Mouse (Mus musculus): ENCODE measurements around the gene Postn. TPM values are rescaled to one million over a fixed set of nuclear protein-coding genes. Genes with fewer than 3 reads are reported as not detected.

Gene Postn
- polyA plus RNA-seq, 1 experiment, result 1.1 TPM

DNA sequence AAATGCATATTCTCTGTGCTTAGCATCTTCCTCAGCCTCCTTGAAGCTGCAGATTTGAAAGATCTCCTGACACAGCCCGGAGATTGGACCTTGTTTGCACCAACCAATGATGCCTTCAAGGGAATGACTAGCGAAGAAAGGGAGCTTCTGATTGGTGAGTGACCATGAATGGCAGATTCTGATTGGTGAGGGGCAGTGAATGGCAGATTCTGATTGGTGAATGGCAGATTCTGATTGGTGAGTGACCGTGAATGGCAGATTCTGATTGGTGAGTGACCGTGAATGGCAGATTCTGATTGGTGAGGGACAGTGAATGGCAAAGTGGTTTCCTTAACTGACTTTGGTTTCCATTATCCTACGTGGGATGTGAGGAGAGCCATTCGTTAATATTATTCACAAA lies 15.1 kb downstream of the Postn start:
- no peak overlapping the region for H3K4me3 ChIP-seq (replicated peaks; ENCODE audit: insufficient read depth, low read depth, low read length)
- H3K27ac ChIP-seq (ENCODE audit: insufficient read depth, low read length), result no peak overlapping the region
- H3K27me3 ChIP-seq (ENCODE audit: control insufficient read depth, insufficient read depth, low read length), result no peaks in the 10 kb centered on the region
- WGBS, result 97% methylated on average over 6 of the region's 6 CpGs
- H3K4me1 ChIP-seq (ENCODE audit: control insufficient read depth, insufficient read depth, low read length), result no peaks in the 10 kb centered on the region
- TF ChIP-seq POLR2A (IDR thresholded peaks at IDR 0.05; ENCODE audit: borderline replicate concordance, insufficient read depth, low read length) (no peak), CTCF (IDR thresholded peaks at IDR 0.05; ENCODE audit: borderline replicate concordance, insufficient read depth, low read depth, low read length) (no peak)
- no peak for DNase-seq

DNA sequence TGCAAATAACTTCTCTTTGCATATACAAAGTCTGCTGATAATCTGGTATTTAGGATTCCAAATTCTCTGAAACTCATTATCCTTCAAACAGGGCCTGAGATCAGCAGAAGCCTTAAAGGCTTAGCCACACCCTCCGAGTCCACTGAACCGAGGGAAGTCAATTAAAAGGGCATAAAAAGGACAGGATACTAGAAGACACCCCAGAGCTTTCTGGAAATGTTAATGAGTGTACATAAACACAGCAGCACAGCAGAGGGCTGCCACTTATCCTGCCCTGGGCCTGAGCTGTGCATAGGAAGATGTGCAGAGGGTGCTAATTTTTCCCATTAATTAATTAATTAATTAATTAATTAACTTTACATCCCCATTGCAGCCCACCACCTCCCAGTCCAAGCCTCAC lies 16.7 kb downstream of the Postn start:
- Histone ChIP-seq H3K4me1 (ENCODE audit: control insufficient read depth, insufficient read depth, low read length) (no peaks in the 10 kb centered on the region), H3K27ac (ENCODE audit: insufficient read depth, low read length) (no peak overlapping the region), H3K27me3 (ENCODE audit: control insufficient read depth, insufficient read depth, low read length) (no peaks in the 10 kb centered on the region), H3K4me3 (replicated peaks; ENCODE audit: insufficient read depth, low read depth, low read length) (no peak overlapping the region)
- TF ChIP-seq CTCF (IDR thresholded peaks at IDR 0.05; ENCODE audit: borderline replicate concordance, insufficient read depth, low read depth, low read length) (no peak), POLR2A (IDR thresholded peaks at IDR 0.05; ENCODE audit: borderline replicate concordance, insufficient read depth, low read length) (no peak)
- WGBS, result 22% methylated on average over 2 of the region's 2 CpGs
- no peak for DNase-seq

DNA sequence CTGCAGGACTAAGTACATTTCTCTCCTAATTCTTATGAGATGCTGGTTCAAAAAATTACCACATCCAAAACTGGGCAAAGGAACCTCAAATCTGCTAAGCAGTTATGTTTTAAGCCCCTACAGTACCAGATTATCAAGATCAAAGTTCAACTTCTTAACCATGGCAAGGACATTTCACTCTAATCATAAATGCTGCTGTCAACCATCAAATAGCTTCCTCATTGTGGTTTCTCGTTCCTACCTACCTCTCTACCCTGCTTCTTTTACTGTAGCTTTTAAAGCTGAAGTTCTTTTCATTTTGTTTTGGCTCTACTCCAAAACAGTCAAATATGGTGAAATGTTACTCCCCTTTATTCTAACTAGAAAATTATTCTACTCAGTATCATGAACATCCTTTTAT lies 17.2 kb downstream of the Postn start:
- 36% methylated on average over 1 of the region's 1 CpGs for WGBS
- no peak overlapping the region for H3K27ac ChIP-seq (ENCODE audit: insufficient read depth, low read length)
- no peak for DNase-seq
- no peak for TF ChIP-seq CTCF (IDR thresholded peaks at IDR 0.05; ENCODE audit: borderline replicate concordance, insufficient read depth, low read depth, low read length)
- no peak for TF ChIP-seq POLR2A (IDR thresholded peaks at IDR 0.05; ENCODE audit: borderline replicate concordance, insufficient read depth, low read length)
- H3K4me3 ChIP-seq (replicated peaks; ENCODE audit: insufficient read depth, low read depth, low read length), result no peak overlapping the region
- no peaks in the 10 kb centered on the region for H3K27me3 ChIP-seq (ENCODE audit: control insufficient read depth, insufficient read depth, low read length)
- no peaks in the 10 kb centered on the region for H3K4me1 ChIP-seq (ENCODE audit: control insufficient read depth, insufficient read depth, low read length)

DNA sequence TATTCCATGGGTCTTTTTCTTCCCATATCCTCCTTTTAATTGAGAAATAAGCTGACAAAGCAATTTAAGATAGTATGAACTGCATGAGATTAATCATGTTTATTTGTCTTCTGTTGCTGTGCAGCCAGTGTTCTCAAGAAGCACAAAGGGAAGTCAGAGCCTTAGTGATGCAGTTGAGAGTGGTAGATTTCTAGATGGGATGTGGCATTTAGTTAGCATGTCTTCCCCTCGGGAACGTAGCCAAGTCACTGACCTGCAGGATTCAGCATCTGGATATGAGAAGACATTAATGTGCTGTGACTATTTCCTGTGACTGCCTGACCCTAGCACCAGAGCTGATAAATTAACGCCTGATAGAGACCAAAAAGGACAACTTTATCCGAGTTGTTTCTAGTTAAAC lies 19.1 kb downstream of the Postn start:
- DNase-seq, result no peak
- H3K27ac ChIP-seq (ENCODE audit: insufficient read depth, low read length), result no peak overlapping the region
- WGBS, result 72% methylated on average over 4 of the region's 4 CpGs

DNA sequence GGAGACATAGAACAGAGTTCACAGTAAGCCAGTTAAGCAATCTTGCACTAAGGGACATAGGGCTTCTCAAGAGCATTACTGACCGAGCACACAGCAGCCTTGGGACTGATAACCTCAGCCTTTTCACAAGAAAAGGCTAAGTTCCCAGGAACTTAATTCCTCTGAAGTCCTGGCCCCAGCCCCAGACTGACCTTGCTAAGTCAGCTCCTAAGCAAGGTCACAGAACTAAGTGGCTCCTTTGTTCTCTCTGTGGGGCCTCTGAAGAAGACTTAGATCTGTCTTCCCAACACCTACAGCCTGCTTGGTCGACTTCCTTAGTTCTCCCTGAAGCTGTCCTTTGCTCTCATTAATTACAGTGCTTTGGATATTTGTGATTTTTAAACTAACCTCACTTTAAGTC lies 38.4 kb downstream of the Postn start:
- no peak overlapping the region for H3K27ac ChIP-seq (ENCODE audit: insufficient read depth, low read length)
- no peak for DNase-seq
- WGBS, result 65% methylated on average over 2 of the region's 2 CpGs
- TF ChIP-seq POLR2A (IDR thresholded peaks at IDR 0.05; ENCODE audit: borderline replicate concordance, insufficient read depth, low read length) (no peak), CTCF (IDR thresholded peaks at IDR 0.05; ENCODE audit: borderline replicate concordance, insufficient read depth, low read depth, low read length) (no peak)
- H3K4me1 ChIP-seq (ENCODE audit: control insufficient read depth, insufficient read depth, low read length), result no peaks in the 10 kb centered on the region
- H3K4me3 ChIP-seq (replicated peaks; ENCODE audit: insufficient read depth, low read depth, low read length), result no peak overlapping the region
- H3K27me3 ChIP-seq (ENCODE audit: control insufficient read depth, insufficient read depth, low read length), result no peaks in the 10 kb centered on the region

More for the DNA sequence above, 19.1 kb downstream of the Postn start:
- Histone ChIP-seq H3K4me3 (replicated peaks; ENCODE audit: insufficient read depth, low read depth, low read length) (no peak overlapping the region), H3K4me1 (ENCODE audit: control insufficient read depth, insufficient read depth, low read length) (no peaks in the 10 kb centered on the region), H3K27me3 (ENCODE audit: control insufficient read depth, insufficient read depth, low read length) (no peaks in the 10 kb centered on the region)
- no peak for TF ChIP-seq POLR2A (IDR thresholded peaks at IDR 0.05; ENCODE audit: borderline replicate concordance, insufficient read depth, low read length)
- TF ChIP-seq CTCF (IDR thresholded peaks at IDR 0.05; ENCODE audit: borderline replicate concordance, insufficient read depth, low read depth, low read length), result no peak

DNA sequence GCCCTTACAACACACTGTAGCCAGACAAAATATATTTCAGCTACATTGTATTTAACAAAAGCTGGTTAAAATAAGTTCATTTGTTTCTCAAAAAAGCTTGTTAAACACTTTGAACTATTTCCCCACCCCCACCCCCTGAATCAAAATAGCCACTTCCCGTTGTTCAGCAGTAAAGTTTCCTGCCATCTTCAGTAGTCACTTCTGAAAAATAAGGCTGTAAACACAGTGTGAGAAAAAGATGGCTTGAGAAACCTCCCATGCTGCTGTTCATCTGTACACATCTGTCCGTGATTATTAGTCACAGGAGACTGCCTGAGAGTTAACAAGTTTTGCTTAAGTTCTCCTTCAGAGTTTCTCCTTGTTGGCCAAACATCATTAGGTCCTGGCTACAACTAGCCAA lies 39.0 kb downstream of the Postn start:
- 74% methylated on average over 2 of the region's 2 CpGs for whole genome bisulfite sequencing

DNA sequence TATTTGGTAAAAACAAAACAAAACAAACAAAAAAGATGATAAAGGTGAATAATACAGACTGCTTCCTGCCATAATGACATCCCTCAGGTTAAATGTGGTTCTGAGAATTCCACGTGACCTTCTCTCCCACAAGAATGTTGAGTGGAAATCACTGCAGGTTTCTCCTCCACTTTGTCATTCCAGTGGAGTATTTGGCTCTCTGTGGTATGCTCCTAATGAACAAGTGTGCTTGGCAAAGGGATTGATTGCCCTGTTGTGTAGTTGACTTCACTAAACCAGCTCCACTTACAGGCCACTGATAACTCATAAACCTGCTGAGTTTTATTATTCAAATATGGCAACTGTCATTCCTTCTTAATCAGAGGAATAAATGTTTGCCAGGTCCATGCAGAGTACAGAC lies 39.7 kb downstream of the Postn start:
- DNase-seq, result no peak
- TF ChIP-seq CTCF (IDR thresholded peaks at IDR 0.05; ENCODE audit: borderline replicate concordance, insufficient read depth, low read depth, low read length), result no peak
- no peak for TF ChIP-seq POLR2A (IDR thresholded peaks at IDR 0.05; ENCODE audit: borderline replicate concordance, insufficient read depth, low read length)
- Histone ChIP-seq H3K27ac (ENCODE audit: insufficient read depth, low read length) (no peak overlapping the region), H3K27me3 (ENCODE audit: control insufficient read depth, insufficient read depth, low read length) (no peaks in the 10 kb centered on the region), H3K4me1 (ENCODE audit: control insufficient read depth, insufficient read depth, low read length) (no peaks in the 10 kb centered on the region), H3K4me3 (replicated peaks; ENCODE audit: insufficient read depth, low read depth, low read length) (no peak overlapping the region)
- WGBS, result 75% methylated on average over 1 of the region's 1 CpGs

More for the DNA sequence above, 39.0 kb downstream of the Postn start:
- no peak overlapping the region for H3K27ac ChIP-seq (ENCODE audit: insufficient read depth, low read length)
- no peak overlapping the region for H3K4me3 ChIP-seq (replicated peaks; ENCODE audit: insufficient read depth, low read depth, low read length)
- no peak for DNase-seq
- H3K27me3 ChIP-seq (ENCODE audit: control insufficient read depth, insufficient read depth, low read length), result no peaks in the 10 kb centered on the region
- no peak for TF ChIP-seq CTCF (IDR thresholded peaks at IDR 0.05; ENCODE audit: borderline replicate concordance, insufficient read depth, low read depth, low read length)
- no peaks in the 10 kb centered on the region for H3K4me1 ChIP-seq (ENCODE audit: control insufficient read depth, insufficient read depth, low read length)

DNA sequence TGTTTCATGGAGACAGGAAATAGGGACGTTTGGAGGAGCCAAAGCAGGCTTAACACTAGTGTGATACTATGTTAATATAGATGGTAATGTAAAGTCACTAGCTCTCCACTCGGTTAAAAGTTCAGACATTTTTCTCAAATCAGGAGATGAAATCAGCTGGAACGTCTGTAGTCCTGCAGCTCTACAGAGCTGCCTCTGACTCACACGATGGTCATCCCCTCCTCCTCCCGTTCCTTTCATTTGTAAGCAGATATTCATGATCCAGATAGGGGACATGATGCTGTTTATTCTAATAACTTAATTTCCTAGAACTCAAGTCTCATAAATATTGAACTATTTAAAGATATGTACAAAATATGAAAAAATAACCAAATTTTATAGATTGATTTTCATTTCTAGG lies 40.8 kb downstream of the Postn start:
- TF ChIP-seq CTCF (IDR thresholded peaks at IDR 0.05; ENCODE audit: borderline replicate concordance, insufficient read depth, low read depth, low read length) (no peak), POLR2A (IDR thresholded peaks at IDR 0.05; ENCODE audit: borderline replicate concordance, insufficient read depth, low read length) (no peak)
- Histone ChIP-seq H3K4me1 (ENCODE audit: control insufficient read depth, insufficient read depth, low read length) (no peaks in the 10 kb centered on the region), H3K27ac (ENCODE audit: insufficient read depth, low read length) (no peak overlapping the region), H3K4me3 (replicated peaks; ENCODE audit: insufficient read depth, low read depth, low read length) (no peak overlapping the region), H3K27me3 (ENCODE audit: control insufficient read depth, insufficient read depth, low read length) (no peaks in the 10 kb centered on the region)
- 79% methylated on average over 5 of the region's 5 CpGs for WGBS
- DNase-seq, result no peak

Measured in cerebellum, adult 2 months (tissue).